Mouse (Mus musculus): Measurements from ENCODE around the gene Vps41.

The Vps41 gene

GRCm38 (mm10) chr13:18717185-18717584 lies at the start of gene Vps41:
Vps41 (plus strand) TSS chr13:18717286.
- peak; percentile 71 for DNase-seq (ENCODE audit: low spot score in 2 of 2)

GRCm38 (mm10) chr13:18698518-18699065 lies 18.5 kb upstream of the Vps41 start:
- DNase-seq (ENCODE audit: low spot score in 2 of 2), result peak in 1 of 2 experiments; percentile 3

- DNase-seq (ENCODE audit: low spot score in 2 of 2), result no peak
Measured at GRCm38 (mm10) chr13:18711685-18712084, 5.4 kb upstream of the Vps41 start.

GRCm38 (mm10) chr13:18716707-18717106 lies 379 bp upstream of the Vps41 start:
- no peak for DNase-seq (ENCODE audit: low spot score in 2 of 2)

- DNase-seq (ENCODE audit: low spot score in 2 of 2), result no peak
Measured at GRCm38 (mm10) chr13:18718461-18718860, 1.4 kb downstream of the Vps41 start.

- DNase-seq (ENCODE audit: low spot score in 2 of 2), result no peak
Measured at GRCm38 (mm10) chr13:18730666-18731065, 13.6 kb downstream of the Vps41 start.

- DNase-seq (ENCODE audit: low spot score in 2 of 2), result no peak
Measured at GRCm38 (mm10) chr13:18736590-18736989, 19.5 kb downstream of the Vps41 start.

GRCm38 (mm10) chr13:18743575-18744265 lies 26.6 kb downstream of the Vps41 start:
- DNase-seq (ENCODE audit: low spot score in 2 of 2), result peak in 1 of 2 experiments; percentile 5

GRCm38 (mm10) chr13:18744266-18744652 lies 27.2 kb downstream of the Vps41 start:
- DNase-seq (ENCODE audit: low spot score in 2 of 2), result no peak

- no peak for DNase-seq (ENCODE audit: low spot score in 2 of 2)
Measured at GRCm38 (mm10) chr13:18757958-18758357, 40.9 kb downstream of the Vps41 start.

- no peak for DNase-seq (ENCODE audit: low spot score in 2 of 2)
Measured at GRCm38 (mm10) chr13:18759361-18760056, 42.4 kb downstream of the Vps41 start.

- no peak for DNase-seq (ENCODE audit: low spot score in 2 of 2)
Measured at GRCm38 (mm10) chr13:18761452-18761851, 44.4 kb downstream of the Vps41 start.

GRCm38 (mm10) chr13:18767893-18768292 lies 50.8 kb downstream of the Vps41 start:
- DNase-seq (ENCODE audit: low spot score in 2 of 2), result no peak

- no peak for DNase-seq (ENCODE audit: low spot score in 2 of 2)
Measured at GRCm38 (mm10) chr13:18768495-18768894, 51.4 kb downstream of the Vps41 start.

- no peak for DNase-seq (ENCODE audit: low spot score in 2 of 2)
Measured at GRCm38 (mm10) chr13:18773437-18774198, 56.5 kb downstream of the Vps41 start.

GRCm38 (mm10) chr13:18781250-18781649 lies 64.2 kb downstream of the Vps41 start:
- DNase-seq (ENCODE audit: low spot score in 2 of 2), result no peak

GRCm38 (mm10) chr13:18785702-18786101 lies 68.6 kb downstream of the Vps41 start:
- DNase-seq (ENCODE audit: low spot score in 2 of 2), result no peak

GRCm38 (mm10) chr13:18788040-18788439 lies 71.0 kb downstream of the Vps41 start:
- no peak for DNase-seq (ENCODE audit: low spot score in 2 of 2)

- DNase-seq (ENCODE audit: low spot score in 2 of 2), result no peak
Measured at GRCm38 (mm10) chr13:18788689-18789088, 71.6 kb downstream of the Vps41 start.

- DNase-seq (ENCODE audit: low spot score in 2 of 2), result no peak
Measured at GRCm38 (mm10) chr13:18789662-18790061, 72.6 kb downstream of the Vps41 start.

GRCm38 (mm10) chr13:18790086-18790485 lies 73.0 kb downstream of the Vps41 start:
- no peak for DNase-seq (ENCODE audit: low spot score in 2 of 2)

GRCm38 (mm10) chr13:18791314-18791713 lies 74.2 kb downstream of the Vps41 start:
- DNase-seq (ENCODE audit: low spot score in 2 of 2), result no peak
